9 mouse cellular contexts compared by ENCODE assay signal in genomic region chr6:30175225-30175917, GRCm38 (mm10).
DNase-seq lines count a peak whose midpoint lies in the region; ATAC-seq and TF ChIP-seq lines count a peak whose summit lies in the region.
"Had no signal": no experiment of that assay in that cellular context is flagged by ENCODE, and none has a peak within 500 bp of the region (broad histone marks: within the 10 kb centered on the region; RNA-seq: fewer than 3 reads in every experiment).

No protein-coding gene starts in this region.

- ATAC-seq in liver, embryonic 11.5 days (replicated peaks; ENCODE audit: low FRiP score): no peak
- ATAC-seq in hindbrain, embryonic 15.5 days (ENCODE audit: low FRiP score, low read depth): no peak

- no peak overlapping the region for H3K9ac ChIP-seq in liver, embryonic 11.5 days (ENCODE audit: low read depth, low read length)
- no peak overlapping the region for H3K9ac ChIP-seq in hindbrain, embryonic 15.5 days

- no peaks in the 10 kb centered on the region for H3K36me3 ChIP-seq in liver, embryonic 11.5 days (ENCODE audit: control insufficient read depth, insufficient read depth, low read length)
- no peaks in the 10 kb centered on the region for H3K36me3 ChIP-seq in hindbrain, embryonic 15.5 days
- H3K36me3 ChIP-seq in myocyte (ENCODE audit: control insufficient read depth, insufficient read depth): no peaks in the 10 kb centered on the region

- WGBS in liver, embryonic 11.5 days: under 1% methylated on average over 45 of the region's 45 CpGs
- WGBS in hindbrain, embryonic 15.5 days: 1% methylated on average over 45 of the region's 45 CpGs

- peak overlapping the region; percentile 48 for H3K4me2 ChIP-seq in liver, embryonic 11.5 days
- peak overlapping the region; percentile 34 for H3K4me2 ChIP-seq in hindbrain, embryonic 15.5 days
- peak overlapping the region; percentile 77 for H3K4me2 ChIP-seq in myocyte (ENCODE audit: low read depth)

- H3K27ac ChIP-seq in liver, embryonic 11.5 days (ENCODE audit: low read depth, low read length): no peak overlapping the region
- H3K27ac ChIP-seq in hindbrain, embryonic 15.5 days (replicated peaks): no peak overlapping the region
- H3K27ac ChIP-seq: macrophage had no signal

- H3K9me3 ChIP-seq in liver, embryonic 11.5 days (ENCODE audit: control insufficient read depth, low read length): no peaks in the 10 kb centered on the region
- no peaks in the 10 kb centered on the region for H3K9me3 ChIP-seq in hindbrain, embryonic 15.5 days

- no peak for DNase-seq in liver, embryonic 11.5 days (ENCODE audit: low spot score)
- DNase-seq in liver: no peak
- peak; percentile 46 for DNase-seq in WW6 (ENCODE audit: low read depth, low spot score)
- no peak for DNase-seq in adrenal gland, adult 8-10 months
- DNase-seq in layer of hippocampus, postnatal 10 days (ENCODE audit: low spot score in 2 of 2): no peak
- DNase-seq in adrenal gland, postnatal 36 days: no peak

- peaks cover 99% of the 10 kb centered on the region for H3K27me3 ChIP-seq in liver, embryonic 11.5 days (replicated peaks; ENCODE audit: control insufficient read depth, insufficient read depth, low read length)
- H3K27me3 ChIP-seq in hindbrain, embryonic 15.5 days: peaks cover 91% of the 10 kb centered on the region
- H3K27me3 ChIP-seq in myocyte (ENCODE audit: control insufficient read depth, insufficient read depth, insufficient read length): peaks cover 27% of the 10 kb centered on the region

- H3K79me2 ChIP-seq in myocyte (ENCODE audit: control insufficient read depth, insufficient read depth): peaks cover 5% of the 10 kb centered on the region

- peaks cover 24% of the 10 kb centered on the region for H3K4me1 ChIP-seq in liver, embryonic 11.5 days (replicated peaks; ENCODE audit: control insufficient read depth, insufficient read depth, low read length)
- peaks cover 50% of the 10 kb centered on the region for H3K4me1 ChIP-seq in hindbrain, embryonic 15.5 days (replicated peaks)

- no peak for TF ChIP-seq POLR2A in myocyte (IDR thresholded peaks at IDR 0.05; ENCODE audit: insufficient read length, low read depth)

- no peak overlapping the region for H3ac ChIP-seq in myocyte (ENCODE audit: control insufficient read depth, insufficient read length)

- H3K4me3 ChIP-seq in liver, embryonic 11.5 days (ENCODE audit: low read depth, low read length): peak overlapping the region; percentile 34
- peak overlapping the region; percentile 18; the same call in 1 of the 2 replicates for H3K4me3 ChIP-seq in hindbrain, embryonic 15.5 days
- peak overlapping the region; percentile 48 for H3K4me3 ChIP-seq in myocyte

TF ChIP-seq in myocyte, 11 proteins besides CTCF, POLR2A, EP300 and RAD21:
- no peak for TF ChIP-seq REST (IDR thresholded peaks at IDR 0.05; ENCODE audit: insufficient read depth, insufficient read length)
- TF ChIP-seq E2F4 (IDR thresholded peaks at IDR 0.05; ENCODE audit: insufficient read depth): no peak
- TF ChIP-seq MAX (IDR thresholded peaks at IDR 0.05; ENCODE audit: low read depth): no peak
- no peak for TF ChIP-seq TCF12 (IDR thresholded peaks at IDR 0.05; ENCODE audit: insufficient read depth, poor library complexity, severe bottlenecking)
- TF ChIP-seq MYOG (IDR thresholded peaks at IDR 0.05; ENCODE audit: control insufficient read depth in 1 of 3, insufficient read depth in 1 of 3, insufficient read length in 2 of 3, low read depth in 2 of 3): no peak
- TF ChIP-seq USF1 (IDR thresholded peaks at IDR 0.05; ENCODE audit: low read depth): no peak
- no peak for TF ChIP-seq POLR2AphosphoS2 (IDR thresholded peaks at IDR 0.05; ENCODE audit: insufficient read length, low read depth)
- no peak for TF ChIP-seq CEBPB (IDR thresholded peaks at IDR 0.05; ENCODE audit: insufficient read depth, poor library complexity, severe bottlenecking)
- no peak for TF ChIP-seq SRF (IDR thresholded peaks at IDR 0.05; ENCODE audit: control insufficient read depth, insufficient read length, low read depth)
- TF ChIP-seq TCF3 (IDR thresholded peaks at IDR 0.05; ENCODE audit: insufficient read length, low read depth): no peak
- no peak for TF ChIP-seq MYOD1 (IDR thresholded peaks at IDR 0.05; ENCODE audit: control insufficient read depth in 1 of 3, insufficient read length in 2 of 3, low read depth in 2 of 3)
